Mouse (Mus musculus) splenic B cell, adult 2 months (primary cell): ENCODE measurements around the gene Slc23a4.

ENCODE experiments used
- DNase-seq: peaks from one replicate; pipeline ENCODE4 v3.0.0-alpha.2; 2011; ENCODE audit warnings: low read depth, low spot score
- H3K27me3 ChIP-seq: 2 replicates; pipeline ENCODE4 v1.6.1; 2012; ENCODE audit warnings: mild to moderate bottlenecking, low read length, moderate library complexity, mixed read lengths; ENCODE audit not compliant: control insufficient read depth, poor library complexity, insufficient read depth, severe bottlenecking
- H3K36me3 ChIP-seq: 2 replicates; pipeline ENCODE4 v1.6.1; 2012; ENCODE audit warnings: mild to moderate bottlenecking, low read length, moderate library complexity, mixed read lengths; ENCODE audit not compliant: control insufficient read depth, poor library complexity, insufficient read depth, severe bottlenecking

Gene Slc23a4

GRCm38 (mm10) chr6:34987085-34987645 is 1.0 kb downstream of the Slc23a4 start:
- Histone ChIP-seq H3K36me3 (no peaks in the 10 kb centered on the region), H3K27me3 (no peaks in the 10 kb centered on the region)
- DNase-seq = no peak

- Histone ChIP-seq H3K27me3 (no peaks in the 10 kb centered on the region), H3K36me3 (no peaks in the 10 kb centered on the region)
- no peak for DNase-seq
Observed at GRCm38 (mm10) chr6:34980661-34981060, 7.5 kb downstream of the Slc23a4 start.

- Histone ChIP-seq H3K27me3 (no peaks in the 10 kb centered on the region), H3K36me3 (no peaks in the 10 kb centered on the region)
- no peak for DNase-seq
Observed at GRCm38 (mm10) chr6:34979291-34979690, 8.9 kb downstream of the Slc23a4 start.

- H3K36me3 ChIP-seq = no peaks in the 10 kb centered on the region
- no peaks in the 10 kb centered on the region for H3K27me3 ChIP-seq
- DNase-seq = no peak
Observed at GRCm38 (mm10) chr6:34971181-34971580, 17.0 kb downstream of the Slc23a4 start.

- H3K36me3 ChIP-seq = no peaks in the 10 kb centered on the region
- no peak for DNase-seq
- no peaks in the 10 kb centered on the region for H3K27me3 ChIP-seq
Observed at GRCm38 (mm10) chr6:34965819-34966539, 22.2 kb downstream of the Slc23a4 start.

- no peaks in the 10 kb centered on the region; the same call in 1 of the 2 replicates for H3K36me3 ChIP-seq
- no peak for DNase-seq
- H3K27me3 ChIP-seq = no peaks in the 10 kb centered on the region
Observed at GRCm38 (mm10) chr6:34964550-34964949, 23.7 kb downstream of the Slc23a4 start.

- no peak for DNase-seq
- H3K36me3 ChIP-seq = no peaks in the 10 kb centered on the region; the same call in 1 of the 2 replicates
- H3K27me3 ChIP-seq = no peaks in the 10 kb centered on the region
Observed at GRCm38 (mm10) chr6:34959131-34959530, 29.1 kb downstream of the Slc23a4 start.

- no peak for DNase-seq
- Histone ChIP-seq H3K36me3 (no peaks in the 10 kb centered on the region; the same call in 1 of the 2 replicates), H3K27me3 (no peaks in the 10 kb centered on the region)
Observed at GRCm38 (mm10) chr6:34955862-34956241, 32.4 kb downstream of the Slc23a4 start.

GRCm38 (mm10) chr6:34954926-34955861 is 33.0 kb downstream of the Slc23a4 start:
- no peaks in the 10 kb centered on the region for H3K27me3 ChIP-seq
- DNase-seq = peak; percentile 76
- H3K36me3 ChIP-seq = no peaks in the 10 kb centered on the region

GRCm38 (mm10) chr6:34951956-34952667 is 36.1 kb downstream of the Slc23a4 start:
- no peaks in the 10 kb centered on the region for H3K36me3 ChIP-seq
- H3K27me3 ChIP-seq = no peaks in the 10 kb centered on the region
- peak; percentile 37 for DNase-seq

GRCm38 (mm10) chr6:34951518-34951917 is 36.7 kb downstream of the Slc23a4 start:
- Histone ChIP-seq H3K27me3 (no peaks in the 10 kb centered on the region), H3K36me3 (no peaks in the 10 kb centered on the region)
- peak; percentile 47 for DNase-seq

GRCm38 (mm10) chr6:34948461-34948860 is 39.7 kb downstream of the Slc23a4 start:
- DNase-seq = no peak
- Histone ChIP-seq H3K36me3 (no peaks in the 10 kb centered on the region), H3K27me3 (no peaks in the 10 kb centered on the region)

- Histone ChIP-seq H3K27me3 (no peaks in the 10 kb centered on the region), H3K36me3 (no peaks in the 10 kb centered on the region)
- no peak for DNase-seq
Observed at GRCm38 (mm10) chr6:34946486-34947079, 41.6 kb downstream of the Slc23a4 start.

- Histone ChIP-seq H3K27me3 (no peaks in the 10 kb centered on the region), H3K36me3 (no peaks in the 10 kb centered on the region)
- no peak for DNase-seq
Observed at GRCm38 (mm10) chr6:34943499-34943898, 44.7 kb downstream of the Slc23a4 start.
